Mouse (Mus musculus) cerebellum, adult (tissue): ENCODE results near the gene Vmn2r22.
"Not testable (repeated sequence)": the region's sequence is repeated elsewhere in the genome, so short reads cannot be mapped to it uniquely, and the experiment has no call there.

Experiments used
- ATAC-seq: cut with Nextera tagmentation; 2 replicates; pipeline ENCODE4 v1.9.2; 2017; ENCODE audit warnings: mild to moderate bottlenecking, moderate library complexity, mixed read lengths; ENCODE audit not compliant: insufficient number of reproducible peaks, low FRiP score, low TSS enrichment

The Vmn2r22 gene

GRCm38 (mm10) chr6:123650625-123651024 lies at the start of gene Vmn2r22:
Vmn2r22 (minus strand) TSS chr6:123650725.
- ATAC-seq = not testable (repeated sequence)

GRCm38 (mm10) chr6:123697213-123697612 lies 46.7 kb upstream of the Vmn2r22 start:
- ATAC-seq = no peak

- not testable (repeated sequence) for ATAC-seq
Measured at GRCm38 (mm10) chr6:123696639-123697038, 46.1 kb upstream of the Vmn2r22 start.

- ATAC-seq = no peak
Measured at GRCm38 (mm10) chr6:123657040-123657439, 6.5 kb upstream of the Vmn2r22 start.

- ATAC-seq = not testable (repeated sequence)
Measured at GRCm38 (mm10) chr6:123639394-123639793, 11.1 kb downstream of the Vmn2r22 start.

GRCm38 (mm10) chr6:123623784-123624183 lies 26.7 kb downstream of the Vmn2r22 start:
- not testable (repeated sequence) for ATAC-seq

GRCm38 (mm10) chr6:123588368-123588767 lies 62.2 kb downstream of the Vmn2r22 start:
- not testable (repeated sequence) for ATAC-seq

- not testable (repeated sequence) for ATAC-seq
Measured at GRCm38 (mm10) chr6:123587796-123588328, 62.7 kb downstream of the Vmn2r22 start.

GRCm38 (mm10) chr6:123583988-123584387 lies 66.5 kb downstream of the Vmn2r22 start:
- ATAC-seq = not testable (repeated sequence)

GRCm38 (mm10) chr6:123574698-123575097 lies 75.8 kb downstream of the Vmn2r22 start:
- not testable (repeated sequence) for ATAC-seq
